Mouse (Mus musculus) thymus, adult 2 months (tissue): ENCODE data around the gene Syce2.

Source experiments
- CTCF ChIP-seq: fragments of 200-500 bp; IDR thresholded peaks from 2 replicates; pipeline ENCODE4 v1.5.1; 2012; ENCODE audit warnings: mild to moderate bottlenecking, control low read depth, low read length, moderate library complexity, borderline replicate concordance; ENCODE audit not compliant: control insufficient read depth, poor library complexity, insufficient read depth; ENCODE audit errors: extremely low read depth
- POLR2A ChIP-seq: fragments of 200-500 bp; IDR thresholded peaks from 2 replicates; pipeline ENCODE4 v1.6.1; 2012; ENCODE audit warnings: mild to moderate bottlenecking, low read length, control low read depth, moderate library complexity; ENCODE audit not compliant: control insufficient read depth, poor library complexity, insufficient read depth; ENCODE audit errors: extremely low read depth

DNA sequence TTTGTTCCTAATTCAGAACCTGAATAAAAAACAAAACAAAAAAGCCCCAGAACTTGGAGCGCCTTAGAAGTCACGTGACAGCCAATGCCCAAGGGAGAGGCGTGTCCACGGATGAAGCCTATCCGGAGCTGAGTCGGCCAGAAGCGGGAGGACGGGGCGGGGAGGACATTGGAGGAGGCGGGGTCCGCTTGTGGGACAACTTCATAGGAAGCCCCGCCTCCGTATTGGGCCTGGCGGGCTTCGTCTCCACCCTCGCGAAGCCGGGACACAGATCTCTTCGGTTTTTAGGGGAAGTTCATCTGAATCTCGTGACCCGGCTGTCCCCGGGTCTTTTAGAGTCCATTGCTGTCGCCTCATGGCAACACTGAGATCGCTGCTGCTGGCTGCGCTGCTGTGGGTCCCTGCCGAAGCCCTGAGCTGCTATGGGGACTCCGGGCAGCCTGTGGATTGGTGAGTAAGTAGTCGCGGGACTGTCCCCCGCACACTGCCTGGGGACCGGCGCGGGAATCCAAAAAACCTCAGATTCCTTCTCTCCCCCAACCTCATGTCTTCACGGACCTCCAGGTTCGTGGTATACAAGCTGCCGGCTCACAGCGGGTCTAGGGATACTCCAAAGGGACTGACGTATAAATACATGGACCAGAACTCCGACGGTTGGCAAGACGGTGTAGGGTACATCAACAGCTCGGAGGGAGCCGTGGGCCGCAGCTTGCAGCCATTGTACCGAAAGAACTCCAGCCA, 36.7 kb downstream of the Syce2 start, which contains the start of gene Dnase2a:
- TF ChIP-seq CTCF, result no peak
- no peak for TF ChIP-seq POLR2A
